Mouse (Mus musculus): Measurements from ENCODE around the gene Nif3l1.

Nif3l1 gene

DNA sequence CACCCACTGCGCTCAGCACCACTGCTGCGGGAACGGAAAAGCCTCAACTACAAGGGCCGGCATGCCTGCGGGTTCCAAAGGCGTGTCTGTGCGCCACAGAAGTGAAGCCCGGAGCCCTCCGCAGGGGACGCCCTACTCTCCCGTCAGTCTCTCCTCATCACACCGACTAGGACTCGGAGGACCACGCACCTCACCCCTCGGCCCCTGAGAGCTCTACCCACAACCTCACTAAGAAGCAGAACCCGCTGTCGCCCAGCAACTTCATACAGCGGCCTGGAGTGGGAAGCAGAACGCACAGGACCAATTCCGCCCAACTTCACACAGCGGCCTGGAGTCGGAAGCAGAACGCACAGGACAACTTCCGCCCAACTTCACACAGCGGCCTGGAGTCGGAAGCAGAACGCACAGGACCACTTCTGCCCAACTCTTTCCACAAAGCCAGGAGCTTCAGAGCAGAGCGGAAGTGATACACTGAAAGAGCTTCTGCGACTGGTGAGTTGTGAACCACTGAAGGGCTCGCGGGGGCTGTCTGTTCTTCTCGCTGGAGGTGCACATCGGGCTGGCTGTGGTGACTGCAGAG is at the start of gene Nif3l1, which contains the start of gene Ppil3:
Gene Nif3l1, plus strand, starts transcription at position 9 of the 580 bp plus-strand sequence.
Gene Ppil3, minus strand, starts transcription at position 344 of the 580 bp plus-strand sequence.
- DNase-seq (ENCODE audit: low read depth) = peak; percentile 77

DNA sequence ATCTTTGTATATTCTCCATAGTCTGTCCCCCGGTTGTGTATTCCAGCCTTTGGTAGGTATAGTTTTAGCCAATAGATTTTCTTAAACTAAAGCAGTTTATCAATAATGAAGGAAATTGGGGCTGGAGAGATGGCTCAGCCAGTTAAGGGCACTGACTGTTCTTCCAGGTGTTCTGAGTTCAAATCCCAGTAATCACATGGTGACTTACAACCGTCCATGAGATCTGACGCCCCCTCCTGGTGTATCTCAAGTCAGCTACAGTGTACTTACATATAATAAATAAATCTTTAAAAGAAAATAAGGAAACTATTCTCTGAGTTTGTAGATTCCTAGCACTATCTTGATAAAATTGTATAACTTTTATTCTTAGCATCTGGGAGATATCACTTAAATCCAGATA is 49.6 kb upstream of the Nif3l1 start:
- no peak for DNase-seq (ENCODE audit: low read depth)

GRCm38 (mm10) chr1:58396179-58396578 is 48.8 kb upstream of the Nif3l1 start:
- DNase-seq (ENCODE audit: low read depth) = no peak

DNA sequence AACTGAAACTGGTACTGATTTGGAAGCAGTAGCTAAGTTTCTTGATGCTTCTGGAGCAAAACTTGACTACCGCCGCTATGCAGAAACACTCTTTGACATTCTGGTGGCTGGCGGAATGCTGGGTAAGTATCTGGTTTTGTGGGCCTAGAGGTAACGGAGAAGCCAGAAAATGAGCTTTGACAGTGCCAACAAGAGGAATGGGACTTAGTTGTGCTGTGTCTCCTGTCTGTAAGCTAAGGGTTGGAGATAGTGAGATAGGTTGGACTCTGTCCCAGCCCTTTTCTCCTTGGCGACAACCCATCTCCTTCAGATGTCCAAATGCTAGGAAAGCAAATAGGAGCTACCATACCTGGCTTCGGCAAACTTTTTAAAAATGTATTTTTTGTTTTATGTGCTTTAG is 47.2 kb upstream of the Nif3l1 start:
- DNase-seq (ENCODE audit: low read depth) = no peak

DNA sequence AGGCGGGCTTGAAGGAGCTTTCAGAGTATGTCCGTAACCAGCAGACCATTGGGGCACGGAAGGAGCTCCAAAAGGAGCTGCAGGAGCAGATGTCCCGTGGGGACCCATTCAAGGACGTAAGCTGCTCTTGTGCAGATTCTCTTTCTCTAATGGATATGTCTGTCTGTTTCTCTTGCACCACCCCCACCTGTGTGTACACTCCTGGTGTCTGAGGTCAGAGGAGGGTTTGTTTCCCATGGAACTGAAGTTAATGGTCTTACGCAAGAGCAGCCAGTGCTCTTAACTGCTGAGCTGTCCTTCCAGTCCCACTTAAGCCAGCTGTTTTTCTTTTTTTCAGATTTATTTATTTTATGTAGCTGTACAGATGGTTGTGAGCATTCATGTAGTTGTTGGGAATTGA is 43.6 kb upstream of the Nif3l1 start:
- no peak for DNase-seq (ENCODE audit: low read depth)

GRCm38 (mm10) chr1:58403745-58404144 is 41.2 kb upstream of the Nif3l1 start:
- no peak for DNase-seq (ENCODE audit: low read depth)

DNA sequence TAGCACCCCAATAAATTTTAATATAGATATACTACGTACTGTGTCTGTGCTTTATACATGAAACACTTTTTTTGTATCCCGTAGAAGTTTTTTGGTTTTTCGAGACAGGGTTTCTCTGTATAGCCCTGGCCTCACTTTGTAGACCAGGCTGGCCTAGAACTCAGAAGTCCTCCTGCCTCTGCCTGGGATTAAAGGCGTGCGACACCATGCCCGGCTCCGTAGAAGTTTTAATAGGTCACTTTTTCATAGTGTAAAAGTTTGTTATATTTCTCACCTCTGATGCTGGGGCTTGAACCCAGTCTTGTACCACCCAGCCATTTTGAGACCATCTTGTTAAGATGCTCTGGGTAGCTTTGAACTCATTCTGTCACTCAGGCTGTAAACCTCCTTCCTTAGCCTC is 37.6 kb upstream of the Nif3l1 start:
- no peak for DNase-seq (ENCODE audit: low read depth)

DNA sequence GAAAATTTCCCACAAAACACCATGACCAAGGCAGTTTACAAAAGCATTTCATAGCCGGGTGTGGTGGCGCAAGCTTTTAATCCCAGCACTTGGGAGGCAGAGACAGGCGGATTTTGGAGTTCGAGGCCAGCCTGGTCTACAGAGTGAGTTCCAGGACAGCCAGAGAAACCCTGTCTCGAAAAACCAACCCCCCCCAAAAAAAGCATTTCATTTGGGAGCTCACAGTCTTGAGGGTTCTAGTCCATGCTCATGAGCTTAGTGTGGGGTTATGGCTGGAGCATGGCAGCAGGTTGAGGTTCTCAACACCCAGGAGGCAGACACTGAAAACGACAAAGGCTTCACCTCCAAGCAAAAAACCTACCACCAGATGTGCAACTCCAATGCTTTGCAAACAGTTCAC is 36.8 kb upstream of the Nif3l1 start:
- no peak for DNase-seq (ENCODE audit: low read depth)

DNA sequence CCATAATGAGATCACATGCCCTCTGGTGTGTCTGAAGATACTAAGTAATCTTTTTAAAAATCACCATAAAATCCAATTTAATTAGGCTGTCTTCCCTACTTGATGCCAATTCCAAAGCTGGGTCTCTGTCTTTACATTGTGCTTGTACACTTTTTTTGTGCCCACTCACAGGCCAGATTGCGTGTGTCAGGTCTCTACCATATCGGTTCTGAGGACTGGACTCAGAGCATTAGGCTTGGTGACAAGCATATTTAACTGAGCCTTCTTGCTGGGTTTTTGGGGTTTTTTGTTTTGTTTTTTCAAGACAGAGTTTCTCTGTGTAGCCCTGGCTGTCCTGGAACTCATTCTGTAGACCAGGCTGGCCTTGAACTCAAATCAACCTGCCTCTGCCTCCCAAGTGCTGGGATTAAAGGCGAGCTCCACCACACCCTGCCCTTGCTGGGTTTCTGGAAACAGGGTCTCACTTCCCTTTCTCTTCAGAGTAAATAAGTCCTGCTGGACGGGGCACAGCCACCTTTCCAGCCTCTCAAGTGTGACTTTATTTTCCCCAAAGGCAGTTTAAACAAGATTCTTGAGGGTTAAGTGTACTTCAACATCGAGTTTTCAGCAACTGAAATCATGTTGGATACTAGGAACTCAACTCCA is 35.3 kb upstream of the Nif3l1 start:
- no peak for DNase-seq (ENCODE audit: low read depth)

DNA sequence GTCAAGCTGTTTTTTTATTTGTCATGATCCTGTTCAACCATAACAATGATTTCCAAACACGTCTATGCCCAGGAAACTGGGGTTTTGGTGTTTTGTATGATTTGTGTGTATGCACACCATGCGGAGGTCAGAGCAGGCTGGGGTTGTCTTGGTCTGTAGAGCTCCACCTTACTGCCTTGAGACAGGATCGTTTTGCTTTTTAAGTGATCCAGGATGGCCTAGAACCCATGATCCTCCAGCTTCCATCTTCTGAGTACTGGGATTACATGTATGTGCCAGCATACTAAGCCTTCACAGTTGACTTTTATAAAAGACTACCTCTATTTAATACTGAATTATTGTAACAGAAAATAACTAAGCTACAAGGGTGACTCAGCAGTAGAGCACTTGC is 34.8 kb upstream of the Nif3l1 start:
- DNase-seq (ENCODE audit: low read depth) = no peak

DNA sequence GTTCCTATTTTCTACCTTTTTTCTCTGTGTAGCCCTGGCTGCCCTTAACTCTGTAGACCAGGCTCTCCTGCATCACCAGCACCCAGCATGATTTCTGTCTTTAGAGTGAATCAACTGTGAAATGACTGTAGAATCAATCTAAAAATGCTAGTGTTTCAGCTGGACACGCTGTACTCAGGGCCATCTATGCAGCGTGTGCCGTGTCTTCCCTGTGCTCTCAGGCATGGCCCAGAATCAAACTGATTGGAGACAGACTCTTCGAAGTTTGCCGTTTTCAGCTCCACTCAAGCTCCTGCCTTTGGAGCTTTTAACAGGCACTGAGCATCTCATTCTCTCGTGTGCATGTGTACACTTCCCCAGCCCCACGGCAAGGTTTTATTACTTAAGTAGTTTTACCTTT is 34.2 kb upstream of the Nif3l1 start:
- DNase-seq (ENCODE audit: low read depth) = no peak

DNA sequence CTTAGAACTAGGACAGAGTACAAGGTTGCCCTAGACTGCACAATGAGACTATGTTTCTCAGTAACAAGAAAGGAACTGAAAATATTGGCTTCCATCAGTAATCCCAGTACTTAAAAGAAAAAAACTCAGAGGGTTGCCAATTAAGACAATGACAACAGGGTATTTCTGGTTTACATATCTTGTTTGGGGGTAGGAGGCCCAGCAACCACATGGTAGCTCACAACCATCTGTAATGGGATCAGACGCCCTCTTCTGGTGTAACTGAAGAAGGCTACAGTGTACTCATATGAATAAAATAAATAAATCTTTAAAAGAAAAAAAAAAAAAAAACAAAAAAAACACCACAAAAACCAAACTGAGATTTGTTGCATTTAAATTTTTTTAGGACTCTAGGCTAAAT is 29.5 kb upstream of the Nif3l1 start:
- no peak for DNase-seq (ENCODE audit: low read depth)

DNA sequence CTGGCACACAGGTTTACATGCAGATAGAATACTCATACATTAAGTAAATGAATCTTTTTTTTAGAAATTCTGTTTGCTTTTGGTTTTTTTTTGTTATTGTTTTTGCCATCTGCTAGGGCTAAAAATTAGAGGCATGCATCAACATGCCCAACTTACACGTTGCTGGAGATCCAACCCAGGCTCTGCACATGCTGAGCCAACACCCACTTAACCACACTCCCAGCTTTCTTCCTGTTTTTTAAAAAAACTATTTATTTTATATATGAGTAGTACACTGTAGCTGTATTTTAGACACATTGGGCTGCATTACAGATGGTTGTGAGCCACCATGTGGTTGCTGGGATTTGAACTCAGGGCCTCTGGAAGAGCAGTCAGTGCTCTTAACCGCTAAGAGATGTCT is 28.9 kb upstream of the Nif3l1 start:
- DNase-seq (ENCODE audit: low read depth) = no peak

DNA sequence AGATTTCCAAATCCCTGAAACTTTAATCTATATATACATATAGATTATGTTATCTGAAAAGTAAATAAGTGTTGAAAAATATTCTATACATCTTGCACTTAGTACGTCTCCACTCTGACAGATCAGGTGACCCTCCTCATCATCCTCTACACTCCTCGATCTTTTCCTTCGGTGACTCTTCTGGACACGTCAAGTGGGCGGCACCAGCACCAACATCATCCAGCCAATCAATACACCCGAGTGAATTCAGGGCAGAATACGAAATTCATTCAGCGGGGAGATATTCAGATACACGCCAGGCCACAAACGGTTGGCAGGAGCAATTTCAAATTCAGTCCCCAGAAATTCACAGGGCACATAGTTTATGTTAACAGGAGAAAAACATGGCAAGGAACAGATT is 24.9 kb upstream of the Nif3l1 start:
- DNase-seq (ENCODE audit: low read depth) = no peak

- DNase-seq (ENCODE audit: low read depth) = no peak
These were observed 24.0 kb upstream of the Nif3l1 start for GRCm38 (mm10) chr1:58420961-58421360.

- peak; percentile 56 for DNase-seq (ENCODE audit: low read depth)
These were observed 22.1 kb upstream of the Nif3l1 start for GRCm38 (mm10) chr1:58422879-58423278.

DNA sequence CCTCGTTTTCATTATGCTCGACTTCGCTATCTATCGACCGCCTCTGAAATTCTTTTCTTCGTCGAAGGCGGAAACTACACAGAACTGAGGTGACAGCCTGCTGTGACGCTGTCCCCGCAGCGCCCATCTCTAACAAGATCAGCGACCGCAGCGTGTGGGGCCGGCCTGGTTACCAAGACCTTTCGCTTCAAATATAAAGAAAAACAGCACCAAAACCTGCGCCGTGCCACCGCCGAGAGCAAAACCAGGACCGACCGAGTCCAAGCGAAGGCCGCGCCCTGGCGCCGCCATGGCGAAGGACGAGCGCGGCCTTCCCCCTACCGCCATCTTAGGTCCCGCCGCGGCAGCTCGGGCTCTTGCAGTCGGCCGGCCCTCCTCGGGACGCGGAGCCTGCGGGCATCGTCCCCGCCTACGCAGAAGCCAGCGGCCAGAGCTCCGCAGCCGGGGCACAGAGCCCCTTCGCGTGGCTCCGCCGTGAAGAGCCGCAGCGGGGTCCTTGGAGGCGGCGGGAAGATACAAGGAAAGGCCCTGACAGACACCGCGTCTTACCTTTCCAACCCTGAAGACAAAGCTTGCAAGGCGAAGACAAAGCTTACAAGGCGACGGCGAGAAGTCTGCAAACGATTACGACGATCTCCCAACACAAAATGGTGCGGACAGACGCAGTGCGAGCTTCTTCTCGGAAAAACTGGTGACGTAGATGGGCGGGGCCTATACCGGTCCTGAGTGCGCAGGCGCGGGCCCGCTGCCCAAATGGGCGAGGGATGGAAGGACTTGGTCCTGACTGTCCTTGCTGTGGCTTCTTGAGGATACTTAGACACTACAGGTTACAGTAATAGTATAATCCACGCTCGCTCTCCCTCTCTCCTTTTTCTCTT is 21.3 kb upstream of the Nif3l1 start, which contains the start of gene Clk1:
Gene Clk1, minus strand, starts transcription at position 696 of the 878 bp plus-strand sequence.
- DNase-seq (ENCODE audit: low read depth) = peak; percentile 87

- DNase-seq (ENCODE audit: low read depth) = no peak
These were observed 20.4 kb upstream of the Nif3l1 start for GRCm38 (mm10) chr1:58424551-58424950.

- DNase-seq (ENCODE audit: low read depth) = no peak
These were observed 260 bp upstream of the Nif3l1 start for GRCm38 (mm10) chr1:58444691-58445090.

DNA sequence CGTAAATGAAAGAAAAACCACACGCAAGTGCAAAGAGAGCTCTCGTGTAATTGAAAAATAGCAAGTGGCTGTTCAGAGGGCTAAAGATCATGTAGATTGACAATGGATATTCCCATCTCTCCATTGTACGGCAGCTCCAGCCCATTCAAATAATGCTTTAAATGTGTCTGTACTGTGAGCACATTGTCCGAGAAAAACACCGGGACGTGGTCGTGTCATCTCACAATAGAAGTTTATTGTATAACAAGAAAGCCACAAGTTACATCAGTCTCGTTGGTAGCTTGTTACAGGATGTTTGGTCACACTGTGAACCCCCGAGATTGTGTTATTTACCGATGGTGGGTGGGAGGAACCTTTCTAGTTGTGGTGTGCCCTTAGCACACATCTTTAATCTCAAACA is 910 bp downstream of the Nif3l1 start:
- no peak for DNase-seq (ENCODE audit: low read depth)

- DNase-seq (ENCODE audit: low read depth) = no peak
These were observed 2.8 kb downstream of the Nif3l1 start for GRCm38 (mm10) chr1:58447766-58448165.

DNA sequence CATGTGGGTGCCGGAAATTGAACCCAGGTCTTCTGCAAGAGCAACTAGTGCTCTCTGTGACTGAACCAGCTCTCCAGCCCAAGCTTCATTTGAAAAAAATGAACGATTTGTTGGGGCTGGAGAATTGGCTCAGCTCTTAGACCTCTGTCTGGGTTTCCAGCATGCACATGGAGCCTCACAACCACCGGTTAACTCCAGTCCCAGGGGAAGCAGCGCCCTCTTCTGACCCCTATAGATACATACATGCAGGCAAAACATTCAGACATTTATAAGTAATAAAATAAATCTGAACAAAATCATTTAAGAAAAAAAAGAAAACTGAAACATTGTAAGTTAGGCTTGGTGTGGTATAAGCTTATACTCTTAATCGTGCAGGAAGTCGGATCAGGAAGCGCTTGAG is 3.4 kb downstream of the Nif3l1 start:
- DNase-seq (ENCODE audit: low read depth) = no peak

DNA sequence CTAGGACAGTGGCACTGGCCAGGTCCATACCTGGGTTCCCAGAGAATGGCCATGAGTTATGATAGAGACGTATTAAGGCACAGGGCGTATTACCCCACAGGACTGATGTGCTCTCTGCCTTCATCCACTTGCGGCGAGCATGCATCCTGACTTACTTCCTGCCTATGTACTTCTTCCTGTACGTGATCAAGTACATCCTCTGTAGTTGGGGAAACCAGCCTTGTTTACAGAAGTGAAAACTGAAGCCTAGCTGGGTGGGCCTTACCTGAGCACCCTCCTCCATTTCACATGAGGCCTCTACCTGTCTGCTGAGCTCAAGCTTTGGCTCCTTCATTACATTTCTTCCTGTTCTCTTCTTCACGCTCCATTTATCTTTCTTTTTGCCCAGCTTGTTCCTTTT is 9.4 kb downstream of the Nif3l1 start:
- no peak for DNase-seq (ENCODE audit: low read depth)
